Mouse (Mus musculus) kidney, adult 2 months (tissue): ENCODE results near the gene 9530068E07Rik. TPM values are rescaled to one million over a fixed set of nuclear protein-coding genes. Genes with fewer than 3 reads are reported as not detected.

ENCODE experiments used
- DNase-seq: peaks from one replicate; pipeline ENCODE4 v3.0.0; 2021
- H3K27ac ChIP-seq: fragments of 200-500 bp; 2 replicates; pipeline ENCODE4 v1.5.1; 2012; ENCODE audit warnings: low read depth, low read length, control low read depth, inconsistent platforms; ENCODE audit not compliant: insufficient read depth
- H3K27me3 ChIP-seq: fragments of 200-500 bp; replicated peaks from 2 replicates; pipeline ENCODE4 v1.6.1; 2012; ENCODE audit warnings: mild to moderate bottlenecking, moderate library complexity, low read length, inconsistent platforms; ENCODE audit not compliant: control insufficient read depth, insufficient read depth
- H3K36me3 ChIP-seq: fragments of 200-500 bp; 2 replicates; pipeline ENCODE4 v1.6.1; 2012; ENCODE audit warnings: mild to moderate bottlenecking, moderate library complexity, low read length, inconsistent platforms; ENCODE audit not compliant: control insufficient read depth, insufficient read depth
- H3K4me1 ChIP-seq: fragments of 200-500 bp; 2 replicates; pipeline ENCODE4 v1.6.1; 2011; ENCODE audit warnings: low read length; ENCODE audit not compliant: control insufficient read depth, insufficient read depth
- H3K4me3 ChIP-seq: fragments of 200-500 bp; 2 replicates; pipeline ENCODE4 v1.5.1; 2011; ENCODE audit warnings: mild to moderate bottlenecking, low read depth, low read length, control low read depth; ENCODE audit not compliant: insufficient read depth
- CTCF ChIP-seq: fragments of 200-500 bp; conservative IDR thresholded peaks from 2 replicates; pipeline ENCODE4 v1.5.1; 2011; ENCODE audit warnings: low read depth, mild to moderate bottlenecking, control low read depth, low read length, moderate library complexity, mixed read lengths; ENCODE audit not compliant: insufficient read depth, insufficient read length
- POLR2A ChIP-seq: fragments of 200-500 bp; IDR thresholded peaks from one replicate; pipeline ENCODE4 v1.6.1; 2011; ENCODE audit warnings: low read depth, low read length, control low read depth
- WGBS: fragments of 180-500 bp; shearing (Covaris S2); methylation state at CpG from one replicate; pipeline ENCODE4 v1.1.7; 2018; 5-methylcytosine and 5-hydroxymethylcytosine counted together
- polyA plus RNA-seq: library from polyadenylated mRNA; depleted of rRNA; stranded (reverse); fragments of >200 nt; gene quantifications from 2 replicates; pipeline ENCODE4 v1.2.3, GENCODE M21; 2012

Gene 9530068E07Rik
- polyA plus RNA-seq, 1 experiment, result 219 TPM

DNA sequence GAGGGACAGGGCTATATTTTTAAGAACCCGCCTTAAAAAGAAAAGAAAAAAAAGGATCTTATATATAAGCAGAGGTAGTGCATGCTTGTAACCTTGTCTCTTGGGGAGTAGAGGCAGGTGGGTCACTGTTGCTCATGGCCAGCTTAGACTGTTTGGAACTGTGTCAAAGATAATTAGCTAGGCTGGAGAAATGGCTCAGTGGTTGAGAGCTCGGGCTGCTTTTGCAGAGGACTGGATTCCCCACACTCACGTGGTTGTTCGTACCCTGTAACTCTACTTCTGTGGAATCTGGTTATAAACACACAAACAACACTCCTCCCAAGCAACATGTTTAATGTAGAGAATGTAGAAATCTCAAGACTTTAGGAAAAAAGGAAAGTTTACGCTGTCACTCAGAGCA, 8.0 kb downstream of the 9530068E07Rik start:
- peak; percentile 80 for DNase-seq
- peaks cover 1% of the 10 kb centered on the region; the same call in 1 of the 2 replicates for H3K36me3 ChIP-seq
- 53% methylated on average over 5 of the region's 5 CpGs for WGBS

DNA sequence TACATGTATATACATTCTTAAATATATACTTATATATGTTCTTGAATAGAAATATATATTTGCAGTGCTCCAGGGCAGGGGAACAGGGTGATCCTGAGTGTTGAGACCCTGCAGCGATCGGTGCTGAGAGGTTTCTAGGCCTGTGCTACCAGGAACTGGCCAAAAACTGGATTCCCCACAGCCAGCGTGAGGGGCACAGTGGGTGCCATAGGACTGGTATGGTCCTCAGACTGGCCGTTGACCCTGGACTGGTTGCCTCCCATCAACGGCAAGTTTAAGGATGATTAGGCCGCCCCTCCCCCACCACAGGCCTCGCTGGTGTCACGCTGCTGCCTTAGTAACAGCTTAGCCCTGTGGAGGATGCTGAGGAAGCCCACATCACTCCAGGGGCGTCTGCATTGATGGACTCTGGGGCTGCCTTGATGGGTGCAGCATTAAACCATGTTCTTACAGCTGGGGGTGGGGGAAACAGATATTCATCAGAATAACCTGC, 9.0 kb downstream of the 9530068E07Rik start:
- no peak for TF ChIP-seq POLR2A
- TF ChIP-seq CTCF, result no peak
- H3K27me3 ChIP-seq, result no peaks in the 10 kb centered on the region
- H3K27ac ChIP-seq, result no peak overlapping the region
- DNase-seq, result peak; percentile 48
- H3K36me3 ChIP-seq, result peaks cover 1% of the 10 kb centered on the region; the same call in 1 of the 2 replicates
- H3K4me1 ChIP-seq, result peaks cover 10% of the 10 kb centered on the region; the same call in 1 of the 2 replicates
- H3K4me3 ChIP-seq, result no peak overlapping the region
- 60% methylated on average over 9 of the region's 9 CpGs for WGBS

More for the DNA sequence above, 8.0 kb downstream of the 9530068E07Rik start:
- peaks cover 10% of the 10 kb centered on the region; the same call in 1 of the 2 replicates for H3K4me1 ChIP-seq
- H3K27me3 ChIP-seq, result no peaks in the 10 kb centered on the region
- no peak overlapping the region for H3K4me3 ChIP-seq
- no peak for TF ChIP-seq POLR2A
- no peak for TF ChIP-seq CTCF
- H3K27ac ChIP-seq, result peak overlapping the region; percentile 74; the same call in 1 of the 2 replicates

DNA sequence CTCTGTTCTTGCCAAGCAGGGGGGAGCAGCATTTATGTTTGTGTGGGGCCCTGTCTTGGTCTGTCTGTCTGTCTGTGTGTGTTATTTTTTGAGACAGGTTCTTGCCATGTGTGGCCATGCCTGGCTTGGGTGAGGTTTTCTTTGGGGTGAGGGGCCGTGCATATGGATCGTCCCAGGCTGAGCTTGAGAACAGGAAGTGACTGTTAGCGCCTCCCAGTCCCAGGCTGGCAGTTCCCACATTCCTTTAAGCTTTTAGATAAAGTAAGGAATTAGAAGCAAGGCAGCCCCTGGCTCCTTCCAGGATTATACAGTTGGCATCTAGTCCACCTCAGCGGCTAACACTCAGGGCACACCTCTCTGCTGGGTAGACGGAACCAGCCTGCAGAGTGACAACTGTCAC, 13.1 kb downstream of the 9530068E07Rik start:
- no peaks in the 10 kb centered on the region for H3K27me3 ChIP-seq
- peaks cover 1% of the 10 kb centered on the region; the same call in 1 of the 2 replicates for H3K36me3 ChIP-seq
- 75% methylated on average over 5 of the region's 5 CpGs for WGBS
- TF ChIP-seq POLR2A (no peak), CTCF (no peak)
- H3K4me1 ChIP-seq, result peaks cover 3% of the 10 kb centered on the region; the same call in 1 of the 2 replicates
- no peak for DNase-seq
- no peak overlapping the region for H3K27ac ChIP-seq
- no peak overlapping the region for H3K4me3 ChIP-seq

DNA sequence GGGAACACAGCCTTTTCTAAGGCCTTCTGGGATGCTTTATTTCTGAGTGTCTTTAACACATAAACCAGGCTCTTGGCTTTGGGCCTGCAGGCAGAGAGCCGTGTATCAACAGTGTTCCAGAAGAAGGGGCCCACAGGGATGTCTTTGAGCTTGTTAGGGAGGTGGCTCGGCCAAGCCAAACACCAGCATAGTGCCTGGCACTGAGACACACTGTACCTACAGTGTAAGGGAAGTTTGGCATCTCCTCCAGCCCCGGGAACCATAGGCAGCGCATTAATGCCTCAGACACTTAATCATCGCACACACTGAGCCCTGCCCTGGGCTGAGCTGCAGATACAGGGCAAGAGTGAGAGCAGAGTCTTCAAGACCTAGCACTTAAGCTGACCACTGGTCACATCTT, 22.1 kb downstream of the 9530068E07Rik start:
- H3K27me3 ChIP-seq, result no peaks in the 10 kb centered on the region
- no peaks in the 10 kb centered on the region for H3K36me3 ChIP-seq
- H3K4me3 ChIP-seq, result no peak overlapping the region
- 82% methylated on average over 5 of the region's 5 CpGs for WGBS
- TF ChIP-seq CTCF, result no peak
- TF ChIP-seq POLR2A, result no peak
- no peak overlapping the region for H3K27ac ChIP-seq
- H3K4me1 ChIP-seq, result no peaks in the 10 kb centered on the region
- no peak for DNase-seq

DNA sequence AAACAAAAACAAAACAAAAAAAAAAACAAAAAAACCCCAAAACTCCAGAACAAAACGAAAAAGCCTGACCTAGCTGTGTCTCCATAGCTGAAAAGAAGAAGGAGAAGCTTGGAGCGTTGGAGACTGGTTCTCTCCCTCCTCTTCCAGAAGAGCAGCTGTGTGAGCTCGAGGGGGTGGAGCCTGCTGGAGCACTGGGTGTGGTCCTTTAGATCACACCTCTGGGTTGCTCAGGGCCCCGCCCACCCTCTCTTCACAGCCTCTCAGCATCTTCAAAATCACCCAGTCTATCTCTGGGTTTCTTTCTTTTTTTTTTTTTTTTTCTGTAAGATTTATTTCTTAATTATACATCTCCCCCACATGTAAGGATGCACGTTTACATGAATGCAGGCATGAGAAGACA, 23.0 kb downstream of the 9530068E07Rik start:
- Histone ChIP-seq H3K36me3 (no peaks in the 10 kb centered on the region), H3K27ac (no peak overlapping the region), H3K27me3 (no peaks in the 10 kb centered on the region), H3K4me1 (no peaks in the 10 kb centered on the region), H3K4me3 (no peak overlapping the region)
- peak; percentile 46 for DNase-seq
- TF ChIP-seq POLR2A (no peak), CTCF (no peak)
- 58% methylated on average over 5 of the region's 5 CpGs for WGBS

DNA sequence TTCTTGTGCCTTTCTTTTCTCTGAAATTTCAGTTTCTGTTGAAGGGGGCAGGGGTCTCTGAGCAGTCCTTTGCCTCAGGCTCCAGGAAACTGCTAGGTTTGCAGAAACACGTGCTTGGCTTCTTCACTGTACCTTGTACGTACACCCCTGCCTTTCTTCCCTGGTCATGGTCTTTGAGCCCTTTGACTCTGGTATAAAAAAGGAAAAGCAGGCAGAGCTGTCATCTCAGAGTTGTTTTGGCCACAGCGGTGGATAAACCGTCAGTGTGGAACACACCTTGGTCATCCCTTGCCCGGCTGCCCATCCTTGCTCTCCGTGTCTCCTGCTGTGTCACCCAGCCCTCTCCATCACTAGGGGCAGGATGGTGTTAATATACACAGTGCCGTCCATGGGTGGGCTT, 23.6 kb downstream of the 9530068E07Rik start:
- WGBS, result 42% methylated on average over 7 of the region's 7 CpGs

DNA sequence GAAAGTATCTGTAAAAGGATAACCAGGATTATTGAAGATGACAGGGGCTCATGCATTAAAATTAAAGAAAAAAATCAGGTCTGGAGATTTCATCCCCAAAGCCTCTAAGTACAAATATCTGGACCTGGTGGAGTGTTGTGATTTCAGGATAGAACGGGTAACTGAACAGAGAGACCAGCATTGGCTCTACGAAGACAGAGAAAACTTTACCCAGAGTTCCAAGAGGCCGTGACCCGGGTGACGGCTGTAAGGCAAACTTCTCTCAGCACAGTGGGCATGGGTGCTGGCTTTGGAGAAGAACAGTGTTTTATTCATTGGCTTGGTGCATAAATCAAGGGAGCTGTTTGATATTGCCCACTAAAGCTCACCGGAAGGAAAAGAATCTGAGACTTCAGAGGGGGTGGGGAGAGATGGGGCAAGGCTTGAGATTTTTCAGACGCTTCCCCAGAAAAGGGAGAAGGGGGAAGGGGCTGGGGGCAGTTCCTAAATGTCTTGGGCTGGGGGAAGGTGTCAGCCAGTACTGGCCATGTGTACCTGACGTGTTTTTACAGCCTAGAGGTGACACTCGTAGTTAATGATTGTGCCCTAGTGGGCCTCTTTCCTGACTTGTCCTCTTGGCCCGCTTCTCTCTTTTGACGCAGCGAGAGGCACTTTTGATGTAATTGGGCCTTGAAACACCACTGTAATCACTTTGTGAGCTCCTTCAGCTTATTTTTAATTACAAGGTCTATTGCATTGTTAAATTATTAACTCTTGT, 24.2 kb downstream of the 9530068E07Rik start:
- 36% methylated on average over 12 of the region's 12 CpGs for WGBS
- no peak overlapping the region for H3K27ac ChIP-seq
- H3K4me1 ChIP-seq, result no peaks in the 10 kb centered on the region
- peak; percentile 68 for DNase-seq
- TF ChIP-seq POLR2A (no peak), CTCF (no peak)
- no peaks in the 10 kb centered on the region for H3K36me3 ChIP-seq
- H3K4me3 ChIP-seq, result no peak overlapping the region
- no peaks in the 10 kb centered on the region for H3K27me3 ChIP-seq

More for the DNA sequence above, 23.6 kb downstream of the 9530068E07Rik start:
- Histone ChIP-seq H3K27me3 (no peaks in the 10 kb centered on the region), H3K36me3 (no peaks in the 10 kb centered on the region), H3K4me1 (no peaks in the 10 kb centered on the region), H3K27ac (no peak overlapping the region), H3K4me3 (no peak overlapping the region)
- peak; percentile 70 for DNase-seq
- TF ChIP-seq CTCF (no peak), POLR2A (no peak)
